Mouse (Mus musculus): Measurements from ENCODE around the gene Copg1. TPM values are rescaled to one million over a fixed set of nuclear protein-coding genes. Genes with fewer than 3 reads are reported as not detected.
"Not testable (repeated sequence)": the region's sequence is repeated elsewhere in the genome, so short reads cannot be mapped to it uniquely, and the experiment has no call there.

Gene Copg1
- polyA plus RNA-seq, 1 experiment from 2014 or later = 147 TPM

DNA sequence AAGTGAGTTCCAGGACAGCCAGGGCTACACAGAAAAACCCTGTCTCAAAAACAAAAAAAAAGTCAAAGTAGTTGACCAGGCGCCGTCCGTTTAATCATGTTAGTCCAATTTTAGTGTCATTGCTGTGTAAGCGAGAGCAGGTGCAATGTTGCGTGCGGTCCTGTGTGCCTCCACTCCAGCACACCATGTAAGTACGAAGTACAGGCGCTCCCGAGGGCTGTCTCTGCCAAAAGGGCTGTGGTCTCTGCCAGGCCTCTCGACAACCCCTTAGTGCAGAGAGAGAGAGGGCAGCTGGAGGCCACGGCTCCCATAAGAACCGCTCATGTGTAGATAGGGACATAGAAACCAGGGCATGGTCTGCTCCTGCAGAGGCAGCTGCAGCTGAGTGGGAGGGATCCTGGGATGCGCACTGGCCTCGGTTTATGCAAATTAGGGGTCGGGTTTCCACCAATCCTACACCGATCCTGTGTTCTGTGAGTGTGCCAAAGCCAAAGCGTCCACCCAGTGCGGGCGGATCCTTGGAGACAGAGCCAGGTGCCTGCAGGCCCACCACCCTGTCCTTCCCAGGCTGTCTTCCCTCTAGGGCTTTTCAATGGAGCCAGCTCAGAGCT, 49.7 kb downstream of the Copg1 start:
- Histone ChIP-seq H3K9ac (replicated peaks; ENCODE audit: low read length) (no peak overlapping the region), H3K4me1 (ENCODE audit: control insufficient read depth, insufficient read depth, low read length) (no peaks in the 10 kb centered on the region), H3K4me2 (ENCODE audit: low read depth, low read length) (no peak overlapping the region), H3K9me3 (replicated peaks; ENCODE audit: control insufficient read depth, low read length) (no peaks in the 10 kb centered on the region), H3K27me3 (ENCODE audit: control insufficient read depth, insufficient read depth, low read length) (no peaks in the 10 kb centered on the region), H3K4me3 (ENCODE audit: low read depth, low read length) (no peak overlapping the region), H3K27ac (replicated peaks; ENCODE audit: low read depth, low read length) (no peak overlapping the region), H3K36me3 (replicated peaks; ENCODE audit: control insufficient read depth, insufficient read depth, low read depth, low read length) (no peaks in the 10 kb centered on the region; the same call in 1 of the 2 replicates)
- peak; percentile 79 for DNase-seq (ENCODE audit: low spot score)
- peak; percentile 98 for ATAC-seq (replicated peaks; ENCODE audit: insufficient number of reproducible peaks, low FRiP score, low TSS enrichment, low read depth)
- WGBS = 42% methylated on average over 19 of the region's 19 CpGs

DNA sequence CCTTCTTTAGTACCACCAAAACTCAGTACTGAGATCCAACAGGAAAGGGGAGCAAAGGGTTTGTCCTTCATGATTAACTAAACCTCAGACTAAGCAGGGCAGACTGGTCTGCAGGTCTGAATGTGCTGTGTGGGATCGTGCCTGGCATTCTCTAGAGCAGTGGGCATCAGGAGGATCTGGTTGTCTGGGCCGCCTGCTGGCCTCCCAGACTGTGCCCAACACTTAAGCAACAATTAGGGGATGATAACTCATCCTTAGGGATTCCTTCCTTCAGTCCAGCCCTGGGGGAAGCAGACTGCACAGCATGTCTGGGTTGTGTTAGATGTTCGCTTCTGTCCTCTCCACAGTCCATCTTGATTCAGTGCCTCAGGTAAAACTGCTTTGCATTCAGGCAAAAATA, 51.3 kb downstream of the Copg1 start:
- H3K27me3 ChIP-seq (ENCODE audit: control insufficient read depth, insufficient read depth, low read length) = no peaks in the 10 kb centered on the region
- no peaks in the 10 kb centered on the region; the same call in 1 of the 2 replicates for H3K36me3 ChIP-seq (replicated peaks; ENCODE audit: control insufficient read depth, insufficient read depth, low read depth, low read length)
- 84% methylated on average over 3 of the region's 3 CpGs for WGBS
- no peaks in the 10 kb centered on the region for H3K4me1 ChIP-seq (ENCODE audit: control insufficient read depth, insufficient read depth, low read length)
- H3K4me3 ChIP-seq (ENCODE audit: low read depth, low read length) = no peak overlapping the region
- DNase-seq (ENCODE audit: low spot score) (no peak), ATAC-seq (replicated peaks; ENCODE audit: insufficient number of reproducible peaks, low FRiP score, low TSS enrichment, low read depth) (no peak)
- no peaks in the 10 kb centered on the region for H3K9me3 ChIP-seq (replicated peaks; ENCODE audit: control insufficient read depth, low read length)
- no peak overlapping the region for H3K9ac ChIP-seq (replicated peaks; ENCODE audit: low read length)
- H3K27ac ChIP-seq (replicated peaks; ENCODE audit: low read depth, low read length) = no peak overlapping the region
- H3K4me2 ChIP-seq (ENCODE audit: low read depth, low read length) = no peak overlapping the region

DNA sequence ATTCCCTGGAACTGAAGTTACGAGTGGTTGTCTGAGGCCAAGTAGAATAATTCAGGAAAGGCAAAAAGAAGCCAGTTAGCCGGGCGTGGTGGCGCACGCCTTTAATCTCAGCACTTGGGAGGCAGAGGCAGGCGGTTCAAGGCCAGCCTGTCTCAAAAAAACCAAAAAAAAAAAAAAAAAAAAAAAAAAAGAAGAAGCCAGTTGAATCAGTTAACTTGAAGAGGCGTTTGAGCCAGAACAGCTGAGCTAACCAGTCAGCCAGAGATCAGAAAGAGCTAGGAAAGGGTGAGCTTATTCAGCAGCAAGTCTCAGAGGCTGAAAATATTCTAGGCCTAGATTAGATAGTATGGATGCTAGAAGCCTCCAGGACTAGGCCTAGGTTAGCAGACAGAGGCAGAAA, 54.6 kb downstream of the Copg1 start:
- H3K9ac ChIP-seq (replicated peaks; ENCODE audit: low read length) = no peak overlapping the region
- H3K4me3 ChIP-seq (ENCODE audit: low read depth, low read length) = no peak overlapping the region
- no peak overlapping the region for H3K4me2 ChIP-seq (ENCODE audit: low read depth, low read length)
- 82% methylated on average over 7 of the region's 7 CpGs for WGBS
- no peaks in the 10 kb centered on the region for H3K27me3 ChIP-seq (ENCODE audit: control insufficient read depth, insufficient read depth, low read length)
- H3K36me3 ChIP-seq (replicated peaks; ENCODE audit: control insufficient read depth, insufficient read depth, low read depth, low read length) = no peaks in the 10 kb centered on the region
- no peak for DNase-seq (ENCODE audit: low spot score)
- no peak for ATAC-seq (replicated peaks; ENCODE audit: insufficient number of reproducible peaks, low FRiP score, low TSS enrichment, low read depth)
- no peaks in the 10 kb centered on the region for H3K9me3 ChIP-seq (replicated peaks; ENCODE audit: control insufficient read depth, low read length)
- no peak overlapping the region for H3K27ac ChIP-seq (replicated peaks; ENCODE audit: low read depth, low read length)
- H3K4me1 ChIP-seq (ENCODE audit: control insufficient read depth, insufficient read depth, low read length) = no peaks in the 10 kb centered on the region

DNA sequence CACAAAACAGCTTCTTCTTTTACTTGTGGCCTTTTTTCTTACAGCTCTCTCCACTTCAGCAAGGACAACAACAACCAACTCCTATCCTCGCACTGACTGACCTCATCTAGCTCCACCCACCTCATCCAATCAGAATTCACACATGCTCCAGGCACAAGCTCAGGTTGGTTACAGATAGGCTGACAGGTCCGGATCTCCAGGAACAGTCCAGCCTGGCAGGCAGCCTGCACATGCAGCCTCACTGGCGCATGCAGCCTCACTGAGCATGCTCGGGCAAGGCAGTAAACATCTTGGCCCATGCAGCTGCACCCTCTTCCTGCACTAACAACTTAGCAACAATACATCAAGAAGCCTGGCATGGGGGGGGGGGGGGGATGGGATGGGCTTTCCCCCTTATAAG, 74.8 kb downstream of the Copg1 start:
- not testable (repeated sequence) for H3K4me2 ChIP-seq (ENCODE audit: low read depth, low read length); ATAC-seq (replicated peaks; ENCODE audit: insufficient number of reproducible peaks, low FRiP score, low TSS enrichment, low read depth); H3K4me3 ChIP-seq (ENCODE audit: low read depth, low read length); H3K4me1 ChIP-seq (ENCODE audit: control insufficient read depth, insufficient read depth, low read length); H3K27ac ChIP-seq (replicated peaks; ENCODE audit: low read depth, low read length); DNase-seq (ENCODE audit: low spot score); H3K27me3 ChIP-seq (ENCODE audit: control insufficient read depth, insufficient read depth, low read length); H3K9ac ChIP-seq (replicated peaks; ENCODE audit: low read length); H3K36me3 ChIP-seq (replicated peaks; ENCODE audit: control insufficient read depth, insufficient read depth, low read depth, low read length); H3K9me3 ChIP-seq (replicated peaks; ENCODE audit: control insufficient read depth, low read length)
- 66% methylated on average over 4 of the region's 4 CpGs for WGBS

Other genes starting within 250 kb of the Copg1 start
- gene Aplf, start 215.6 kb upstream of the Copg1 start, polyA plus RNA-seq (2014; fragmentation: Nextera tagmentation; extraction: Ambion mirVana) = 15.4 and 20.3 TPM in 2 replicates
- 0.49 and 0.86 TPM in 2 replicates for gene Efcc1, start 156.9 kb upstream of the Copg1 start, polyA plus RNA-seq (2014; fragmentation: Nextera tagmentation; extraction: Ambion mirVana)
- 1.9 and 3.0 TPM in 2 replicates for gene Gp9, start 109.7 kb upstream of the Copg1 start, polyA plus RNA-seq (2014; fragmentation: Nextera tagmentation; extraction: Ambion mirVana)
- gene Rab43, start 75.7 kb upstream of the Copg1 start, polyA plus RNA-seq (2014; fragmentation: Nextera tagmentation; extraction: Ambion mirVana) = 4.8 and 7.3 TPM in 2 replicates
- gene Gm45140, start 52.0 kb upstream of the Copg1 start, polyA plus RNA-seq (2014; fragmentation: Nextera tagmentation; extraction: Ambion mirVana) = 1.2 and 3.2 TPM in 2 replicates
- gene Isy1, start 49.0 kb upstream of the Copg1 start, polyA plus RNA-seq (2014; fragmentation: Nextera tagmentation; extraction: Ambion mirVana) = 79.3 and 81.0 TPM in 2 replicates
- gene Cnbp, start 36.7 kb upstream of the Copg1 start, polyA plus RNA-seq (2014; fragmentation: Nextera tagmentation; extraction: Ambion mirVana) = 1,277 and 1,368 TPM in 2 replicates
- gene Hmces, start 26.1 kb downstream of the Copg1 start, polyA plus RNA-seq (2014; fragmentation: Nextera tagmentation; extraction: Ambion mirVana) = 59.2 and 65.5 TPM in 2 replicates
- gene H1fx, start 93.8 kb downstream of the Copg1 start, polyA plus RNA-seq (2014; fragmentation: Nextera tagmentation; extraction: Ambion mirVana) = 62.8 and 92.5 TPM in 2 replicates
- 231 and 243 TPM in 2 replicates for gene Rab7, start 157.5 kb downstream of the Copg1 start, polyA plus RNA-seq (2014; fragmentation: Nextera tagmentation; extraction: Ambion mirVana)
- 329 and 355 TPM in 2 replicates for gene Rpn1, start 196.7 kb downstream of the Copg1 start, polyA plus RNA-seq (2014; fragmentation: Nextera tagmentation; extraction: Ambion mirVana)